Mouse (Mus musculus): ENCODE results near the gene Zeb2. TPM values are rescaled to one million over a fixed set of nuclear protein-coding genes. Genes with fewer than 3 reads are reported as not detected.
"Not testable (repeated sequence)": the region's sequence is repeated elsewhere in the genome, so short reads cannot be mapped to it uniquely, and the experiment has no call there.

Zeb2 gene
- polyA plus RNA-seq, 1 experiment from 2014 or later, result 52.2 TPM

- Histone ChIP-seq H3K9ac (ENCODE audit: low read depth, low read length) (peak overlapping the region; percentile 67; the same call in 1 of the 2 replicates), H3K36me3 (ENCODE audit: control insufficient read depth, insufficient read depth, low read length) (no peaks in the 10 kb centered on the region), H3K27me3 (ENCODE audit: control insufficient read depth, insufficient read depth, low read length) (no peaks in the 10 kb centered on the region; the same call in 1 of the 2 replicates), H3K4me1 (ENCODE audit: control insufficient read depth, insufficient read depth, low read length) (peaks cover 7% of the 10 kb centered on the region; the same call in 1 of the 2 replicates), H3K27ac (ENCODE audit: low read depth, low read length) (peak overlapping the region; percentile 94; the same call in 1 of the 2 replicates), H3K4me3 (ENCODE audit: low read length) (peak overlapping the region; percentile 61), H3K9me3 (ENCODE audit: control insufficient read depth, low read length) (no peaks in the 10 kb centered on the region), H3K4me2 (replicated peaks; ENCODE audit: low read depth, low read length) (peak overlapping the region; percentile 87)
- ATAC-seq (ENCODE audit: low FRiP score, low TSS enrichment), result no peak
- 6% methylated on average over 6 of the region's 6 CpGs for WGBS
Measured at GRCm38 (mm10) chr2:45115211-45115610, 2.0 kb downstream of the Zeb2 start.

- no peak overlapping the region for H3K9ac ChIP-seq (ENCODE audit: low read depth, low read length)
- ATAC-seq (ENCODE audit: low FRiP score, low TSS enrichment), result no peak
- 26% methylated on average over 2 of the region's 2 CpGs for WGBS
- no peaks in the 10 kb centered on the region for H3K36me3 ChIP-seq (ENCODE audit: control insufficient read depth, insufficient read depth, low read length)
- H3K4me3 ChIP-seq (ENCODE audit: low read length), result no peak overlapping the region
- no peaks in the 10 kb centered on the region; the same call in 1 of the 2 replicates for H3K27me3 ChIP-seq (ENCODE audit: control insufficient read depth, insufficient read depth, low read length)
- peaks cover 7% of the 10 kb centered on the region; the same call in 1 of the 2 replicates for H3K4me1 ChIP-seq (ENCODE audit: control insufficient read depth, insufficient read depth, low read length)
- peak overlapping the region; percentile 87 for H3K4me2 ChIP-seq (replicated peaks; ENCODE audit: low read depth, low read length)
- peak overlapping the region; percentile 71; the same call in 1 of the 2 replicates for H3K27ac ChIP-seq (ENCODE audit: low read depth, low read length)
- H3K9me3 ChIP-seq (ENCODE audit: control insufficient read depth, low read length), result no peaks in the 10 kb centered on the region
Measured at GRCm38 (mm10) chr2:45114596-45114995, 2.6 kb downstream of the Zeb2 start.

GRCm38 (mm10) chr2:45113912-45114311 is 3.3 kb downstream of the Zeb2 start:
- Histone ChIP-seq H3K27ac (ENCODE audit: low read depth, low read length) (peak overlapping the region; percentile 71; the same call in 1 of the 2 replicates), H3K36me3 (ENCODE audit: control insufficient read depth, insufficient read depth, low read length) (no peaks in the 10 kb centered on the region), H3K27me3 (ENCODE audit: control insufficient read depth, insufficient read depth, low read length) (no peaks in the 10 kb centered on the region; the same call in 1 of the 2 replicates), H3K9ac (ENCODE audit: low read depth, low read length) (no peak overlapping the region), H3K4me2 (replicated peaks; ENCODE audit: low read depth, low read length) (peak overlapping the region; percentile 87), H3K4me1 (ENCODE audit: control insufficient read depth, insufficient read depth, low read length) (peaks cover 7% of the 10 kb centered on the region; the same call in 1 of the 2 replicates), H3K4me3 (ENCODE audit: low read length) (peak overlapping the region; percentile 83; the same call in 1 of the 2 replicates), H3K9me3 (ENCODE audit: control insufficient read depth, low read length) (no peaks in the 10 kb centered on the region)
- 46% methylated on average over 3 of the region's 3 CpGs for WGBS
- ATAC-seq (ENCODE audit: low FRiP score, low TSS enrichment), result no peak

GRCm38 (mm10) chr2:45112891-45113683 is 4.1 kb downstream of the Zeb2 start:
- no peak for ATAC-seq (ENCODE audit: low FRiP score, low TSS enrichment)
- WGBS, result under 1% methylated on average over 23 of the region's 25 CpGs
- H3K36me3 ChIP-seq (ENCODE audit: control insufficient read depth, insufficient read depth, low read length), result no peaks in the 10 kb centered on the region
- peak overlapping the region; percentile 90 for H3K27ac ChIP-seq (ENCODE audit: low read depth, low read length)
- no peaks in the 10 kb centered on the region; the same call in 1 of the 2 replicates for H3K27me3 ChIP-seq (ENCODE audit: control insufficient read depth, insufficient read depth, low read length)
- peak overlapping the region; percentile 98 for H3K9ac ChIP-seq (ENCODE audit: low read depth, low read length)
- no peaks in the 10 kb centered on the region for H3K9me3 ChIP-seq (ENCODE audit: control insufficient read depth, low read length)
- H3K4me2 ChIP-seq (replicated peaks; ENCODE audit: low read depth, low read length), result peak overlapping the region; percentile 47
- peak overlapping the region; percentile 83 for H3K4me3 ChIP-seq (ENCODE audit: low read length)
- peaks cover 7% of the 10 kb centered on the region; the same call in 1 of the 2 replicates for H3K4me1 ChIP-seq (ENCODE audit: control insufficient read depth, insufficient read depth, low read length)

GRCm38 (mm10) chr2:45112021-45112747 is 5.0 kb downstream of the Zeb2 start:
- no peak for ATAC-seq (ENCODE audit: low FRiP score, low TSS enrichment)
- WGBS, result 5% methylated on average over 9 of the region's 9 CpGs
- H3K27ac ChIP-seq (ENCODE audit: low read depth, low read length), result peak overlapping the region; percentile 90
- peak overlapping the region; percentile 47 for H3K4me2 ChIP-seq (replicated peaks; ENCODE audit: low read depth, low read length)
- H3K9ac ChIP-seq (ENCODE audit: low read depth, low read length), result peak overlapping the region; percentile 98
- H3K4me3 ChIP-seq (ENCODE audit: low read length), result peak overlapping the region; percentile 83
- no peaks in the 10 kb centered on the region for H3K9me3 ChIP-seq (ENCODE audit: control insufficient read depth, low read length)
- no peaks in the 10 kb centered on the region for H3K36me3 ChIP-seq (ENCODE audit: control insufficient read depth, insufficient read depth, low read length)
- peaks cover 7% of the 10 kb centered on the region; the same call in 1 of the 2 replicates for H3K4me1 ChIP-seq (ENCODE audit: control insufficient read depth, insufficient read depth, low read length)
- no peaks in the 10 kb centered on the region; the same call in 1 of the 2 replicates for H3K27me3 ChIP-seq (ENCODE audit: control insufficient read depth, insufficient read depth, low read length)

- ATAC-seq (ENCODE audit: low FRiP score, low TSS enrichment); H3K36me3 ChIP-seq (ENCODE audit: control insufficient read depth, insufficient read depth, low read length); H3K4me1 ChIP-seq (ENCODE audit: control insufficient read depth, insufficient read depth, low read length); H3K9me3 ChIP-seq (ENCODE audit: control insufficient read depth, low read length); H3K27me3 ChIP-seq (ENCODE audit: control insufficient read depth, insufficient read depth, low read length): not testable (repeated sequence)
- Histone ChIP-seq H3K4me3 (ENCODE audit: low read length) (peak overlapping the region; percentile 83), H3K27ac (ENCODE audit: low read depth, low read length) (peak overlapping the region; percentile 90), H3K4me2 (replicated peaks; ENCODE audit: low read depth, low read length) (peak overlapping the region; percentile 68), H3K9ac (ENCODE audit: low read depth, low read length) (peak overlapping the region; percentile 98)
- 3% methylated on average over 3 of the region's 3 CpGs for WGBS
Measured at GRCm38 (mm10) chr2:45111571-45111970, 5.6 kb downstream of the Zeb2 start.

- no peaks in the 10 kb centered on the region; the same call in 1 of the 2 replicates for H3K27me3 ChIP-seq (ENCODE audit: control insufficient read depth, insufficient read depth, low read length)
- no peaks in the 10 kb centered on the region for H3K9me3 ChIP-seq (ENCODE audit: control insufficient read depth, low read length)
- peak overlapping the region; percentile 98 for H3K9ac ChIP-seq (ENCODE audit: low read depth, low read length)
- H3K4me3 ChIP-seq (ENCODE audit: low read length), result peak overlapping the region; percentile 83
- H3K27ac ChIP-seq (ENCODE audit: low read depth, low read length), result peak overlapping the region; percentile 90
- ATAC-seq (ENCODE audit: low FRiP score, low TSS enrichment), result peak; percentile 33; the same call in 1 of the 2 replicates
- under 1% methylated on average over 20 of the region's 20 CpGs for WGBS
- H3K4me1 ChIP-seq (ENCODE audit: control insufficient read depth, insufficient read depth, low read length), result peaks cover 7% of the 10 kb centered on the region; the same call in 1 of the 2 replicates
- H3K4me2 ChIP-seq (replicated peaks; ENCODE audit: low read depth, low read length), result peak overlapping the region; percentile 68
- no peaks in the 10 kb centered on the region for H3K36me3 ChIP-seq (ENCODE audit: control insufficient read depth, insufficient read depth, low read length)
Measured at GRCm38 (mm10) chr2:45110757-45111411, 6.3 kb downstream of the Zeb2 start.

GRCm38 (mm10) chr2:45109951-45110756 is 7.0 kb downstream of the Zeb2 start:
- Histone ChIP-seq H3K36me3 (ENCODE audit: control insufficient read depth, insufficient read depth, low read length) (no peaks in the 10 kb centered on the region), H3K4me2 (replicated peaks; ENCODE audit: low read depth, low read length) (peak overlapping the region; percentile 68), H3K9me3 (ENCODE audit: control insufficient read depth, low read length) (no peaks in the 10 kb centered on the region), H3K27me3 (ENCODE audit: control insufficient read depth, insufficient read depth, low read length) (no peaks in the 10 kb centered on the region; the same call in 1 of the 2 replicates), H3K4me1 (ENCODE audit: control insufficient read depth, insufficient read depth, low read length) (peaks cover 6% of the 10 kb centered on the region; the same call in 1 of the 2 replicates), H3K27ac (ENCODE audit: low read depth, low read length) (peak overlapping the region; percentile 90), H3K4me3 (ENCODE audit: low read length) (peak overlapping the region; percentile 83), H3K9ac (ENCODE audit: low read depth, low read length) (peak overlapping the region; percentile 98)
- WGBS, result 0% methylated on average over 49 of the region's 54 CpGs
- peak; percentile 61 for ATAC-seq (ENCODE audit: low FRiP score, low TSS enrichment)

All from kidney, embryonic 14.5 days (tissue).